Mouse (Mus musculus) embryonic facial prominence, embryonic 14.5 days (tissue): ENCODE measurements around the gene Pja2. TPM values are rescaled to one million over a fixed set of nuclear protein-coding genes. Genes with fewer than 3 reads are reported as not detected.

Experiments
- ATAC-seq: fragments of 200-750 bp; cut with Nextera tagmentation; 2 replicates; pipeline ENCODE4 v1.8.0; 2017; ENCODE audit warnings: low read depth, moderate number of reproducible peaks, moderate TSS enrichment
- DNase-seq: peaks from one replicate; pipeline ENCODE4 v3.0.0-alpha.2; 2015; ENCODE audit warnings: low spot score
- H3K27ac ChIP-seq: fragments of 300-500 bp; sonication (generic); replicated peaks from 2 replicates; pipeline ENCODE4 v1.5.1; 2014; ENCODE audit warnings: low read depth, mild to moderate bottlenecking, low read length, moderate library complexity
- H3K27me3 ChIP-seq: fragments of 300-500 bp; sonication (generic); replicated peaks from 2 replicates; pipeline ENCODE4 v1.6.1; 2014; ENCODE audit warnings: low read length; ENCODE audit not compliant: control insufficient read depth, insufficient read depth
- H3K36me3 ChIP-seq: fragments of 300-500 bp; sonication (generic); 2 replicates; pipeline ENCODE4 v1.6.1; 2014; ENCODE audit warnings: low read length, mixed read lengths; ENCODE audit not compliant: control insufficient read depth, insufficient read depth
- H3K4me1 ChIP-seq: fragments of 300-500 bp; sonication (generic); 2 replicates; pipeline ENCODE4 v1.6.1; 2014; ENCODE audit warnings: antibody characterized with exemption, low read length; ENCODE audit not compliant: control insufficient read depth, insufficient read depth
- H3K4me2 ChIP-seq: fragments of 300-500 bp; sonication (generic); 2 replicates; pipeline ENCODE4 v1.6.1; 2014; ENCODE audit warnings: low read depth, mild to moderate bottlenecking, low read length, moderate library complexity, mixed read lengths
- H3K4me3 ChIP-seq: fragments of 300-500 bp; sonication (generic); 2 replicates; pipeline ENCODE4 v1.5.1; 2014; ENCODE audit warnings: low read depth, mild to moderate bottlenecking, low read length
- H3K9ac ChIP-seq: fragments of 300-500 bp; sonication (generic); 2 replicates; pipeline ENCODE4 v1.6.1; 2014; ENCODE audit warnings: low read depth, mild to moderate bottlenecking, low read length, moderate library complexity, mixed read lengths
- H3K9me3 ChIP-seq: fragments of 300-500 bp; sonication (generic); 2 replicates; pipeline ENCODE4 v1.6.1; 2016; ENCODE audit warnings: low read length; ENCODE audit not compliant: control insufficient read depth
- WGBS: fragments of 180-500 bp; shearing (Covaris S2); extraction: QIAGEN DNeasy Blood & Tissue Kit; methylation state at CpG from one replicate; pipeline ENCODE4 v1.1.7; 2014; 5-methylcytosine and 5-hydroxymethylcytosine counted together
- polyA plus RNA-seq: library from polyadenylated mRNA; unstranded; fragments of >200 nt; fragmentation: Nextera tagmentation; extraction: Ambion mirVana; gene quantifications from 2 replicates; pipeline ENCODE4 v1.2.1, GENCODE M21; 2014

Pja2 gene
- 102 and 105 TPM in 2 replicates for polyA plus RNA-seq

DNA sequence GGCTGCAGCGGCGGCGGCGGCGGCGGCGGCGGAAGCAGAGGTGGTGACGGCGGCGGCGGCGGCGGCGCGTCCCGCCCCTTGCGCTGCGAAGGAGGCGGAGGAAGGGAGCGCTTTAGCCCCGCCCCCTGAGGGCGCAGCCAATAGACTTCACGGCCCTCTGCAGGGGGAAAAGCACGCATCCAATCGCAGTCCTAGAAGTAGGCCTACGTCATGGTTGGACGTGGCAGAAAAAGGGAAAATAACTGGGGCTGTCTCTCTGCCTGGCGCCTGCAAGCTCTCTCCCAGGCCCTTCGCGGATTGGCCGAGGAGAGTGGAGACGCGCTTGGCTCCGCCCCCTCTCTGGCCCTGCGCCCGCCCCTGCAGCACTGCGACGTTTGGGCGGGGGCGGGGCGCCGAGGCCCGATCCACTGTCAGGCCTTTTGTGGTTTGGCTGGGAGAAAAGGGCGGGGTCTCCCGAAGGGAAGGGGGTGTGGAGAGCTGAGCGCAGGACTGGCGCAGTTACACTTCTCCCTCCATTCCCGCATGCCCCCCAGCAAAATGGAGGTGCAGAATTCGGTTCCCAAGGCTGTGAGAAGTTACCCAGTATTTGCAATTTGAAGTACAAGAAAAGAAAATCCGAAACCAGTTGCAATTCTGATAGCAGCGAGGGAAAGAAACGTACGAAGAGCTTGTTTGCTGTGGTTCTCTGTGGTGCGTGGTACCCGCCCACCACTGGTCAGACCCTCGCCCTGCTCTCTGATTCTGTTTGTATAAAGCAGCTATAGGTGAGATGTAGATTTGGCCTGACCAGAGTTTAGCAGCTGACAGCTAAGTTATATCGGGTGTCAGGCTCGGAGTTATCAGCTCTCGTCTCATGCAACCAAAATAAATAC is at the start of gene Pja2:
Gene Pja2 (minus strand): TSS at position 19 of the 872 bp plus-strand sequence.
- WGBS, result 1% methylated on average over 49 of the region's 60 CpGs
- peak; percentile 100 for ATAC-seq
- peak; percentile 100 for DNase-seq

DNA sequence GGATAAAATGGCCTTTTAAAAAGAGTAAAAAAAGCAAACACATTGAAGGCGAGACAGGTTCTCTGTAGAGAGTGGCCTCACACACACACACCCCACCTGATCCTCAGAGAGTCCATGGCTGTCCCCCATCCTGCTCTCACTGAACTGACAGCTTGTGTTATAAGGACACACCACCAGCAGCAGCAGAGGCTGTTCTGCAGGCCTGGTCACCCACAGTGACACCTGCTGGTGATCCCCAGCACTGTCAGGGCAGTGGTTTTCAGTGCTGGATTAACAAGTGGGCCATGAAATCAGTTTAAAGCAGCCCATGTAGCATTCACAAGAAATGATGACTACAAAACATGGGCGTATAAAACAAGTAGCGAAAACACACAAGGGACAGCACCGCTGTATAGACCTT is 43.6 kb upstream of the Pja2 start:
- no peak overlapping the region for H3K4me2 ChIP-seq
- H3K4me1 ChIP-seq, result no peaks in the 10 kb centered on the region
- DNase-seq (peak; percentile 58), ATAC-seq (peak; percentile 72; the same call in 1 of the 2 replicates)
- H3K9me3 ChIP-seq, result no peaks in the 10 kb centered on the region
- 71% methylated on average over 4 of the region's 4 CpGs for WGBS
- H3K4me3 ChIP-seq, result no peak overlapping the region
- H3K27ac ChIP-seq, result no peak overlapping the region
- H3K9ac ChIP-seq, result no peak overlapping the region
- no peaks in the 10 kb centered on the region for H3K36me3 ChIP-seq
- H3K27me3 ChIP-seq, result no peaks in the 10 kb centered on the region

More for the DNA sequence above, at the start of gene Pja2:
- Histone ChIP-seq H3K4me1 (peaks cover 4% of the 10 kb centered on the region; the same call in 1 of the 2 replicates), H3K27ac (peak within 1 kb of the TSS; percentile 98), H3K9me3 (no peaks in the 10 kb centered on the region), H3K27me3 (no peaks in the 10 kb centered on the region), H3K4me2 (peak within 1 kb of the TSS; percentile 61), H3K4me3 (peak within 1 kb of the TSS; percentile 93), H3K36me3 (peaks cover 5% of the 10 kb centered on the region; the same call in 1 of the 2 replicates), H3K9ac (peak within 1 kb of the TSS; percentile 98)

DNA sequence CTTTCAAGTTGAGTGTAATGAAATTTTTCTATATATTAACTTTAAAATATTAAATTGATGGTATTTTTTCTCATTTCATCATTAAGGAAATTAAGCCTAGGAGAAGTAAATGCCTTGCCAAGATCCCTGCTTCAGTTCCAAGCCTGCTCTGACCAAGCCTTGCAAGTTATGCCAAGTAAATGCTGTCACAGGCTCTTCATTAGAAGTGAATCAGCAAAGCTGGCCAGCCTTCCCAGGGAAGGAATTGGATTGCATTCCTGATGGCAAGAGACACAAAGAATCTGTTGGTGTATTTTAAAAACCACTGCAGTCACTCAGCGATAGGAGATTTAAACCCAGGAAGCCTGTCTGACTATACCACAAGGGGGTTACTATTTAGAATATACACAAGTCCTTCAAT is 32.0 kb upstream of the Pja2 start:
- Histone ChIP-seq H3K4me1 (no peaks in the 10 kb centered on the region), H3K36me3 (no peaks in the 10 kb centered on the region), H3K4me3 (no peak overlapping the region), H3K4me2 (no peak overlapping the region), H3K9ac (no peak overlapping the region), H3K9me3 (no peaks in the 10 kb centered on the region), H3K27me3 (no peaks in the 10 kb centered on the region), H3K27ac (no peak overlapping the region)
- WGBS, result 58% methylated on average over 1 of the region's 1 CpGs
- peak; percentile 63 for DNase-seq
- no peak for ATAC-seq

DNA sequence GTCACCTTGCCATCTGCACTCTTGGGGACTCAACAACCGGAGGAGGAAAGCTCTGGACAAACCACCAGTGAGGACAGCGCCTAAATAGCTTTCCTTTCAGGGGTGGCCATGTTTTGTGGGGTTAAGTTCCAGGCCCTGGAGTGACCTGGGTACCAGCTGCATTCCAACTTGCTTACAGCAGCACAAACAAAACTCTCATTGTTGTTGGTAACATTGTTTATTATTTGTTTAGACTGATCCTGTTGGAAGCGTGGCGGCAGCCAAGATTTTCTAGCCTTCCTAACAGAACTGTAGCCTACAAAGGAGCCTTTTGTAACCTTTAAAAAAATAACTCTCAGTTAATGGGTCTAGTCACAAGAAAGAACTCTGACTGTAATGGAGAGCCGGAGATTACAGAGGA is 30.9 kb upstream of the Pja2 start:
- H3K9me3 ChIP-seq, result no peaks in the 10 kb centered on the region
- H3K4me2 ChIP-seq, result no peak overlapping the region
- H3K4me1 ChIP-seq, result no peaks in the 10 kb centered on the region
- no peak overlapping the region for H3K4me3 ChIP-seq
- 50% methylated on average over 5 of the region's 5 CpGs for WGBS
- no peaks in the 10 kb centered on the region for H3K27me3 ChIP-seq
- H3K27ac ChIP-seq, result no peak overlapping the region
- H3K36me3 ChIP-seq, result no peaks in the 10 kb centered on the region
- no peak for ATAC-seq
- no peak overlapping the region for H3K9ac ChIP-seq
- DNase-seq, result no peak

DNA sequence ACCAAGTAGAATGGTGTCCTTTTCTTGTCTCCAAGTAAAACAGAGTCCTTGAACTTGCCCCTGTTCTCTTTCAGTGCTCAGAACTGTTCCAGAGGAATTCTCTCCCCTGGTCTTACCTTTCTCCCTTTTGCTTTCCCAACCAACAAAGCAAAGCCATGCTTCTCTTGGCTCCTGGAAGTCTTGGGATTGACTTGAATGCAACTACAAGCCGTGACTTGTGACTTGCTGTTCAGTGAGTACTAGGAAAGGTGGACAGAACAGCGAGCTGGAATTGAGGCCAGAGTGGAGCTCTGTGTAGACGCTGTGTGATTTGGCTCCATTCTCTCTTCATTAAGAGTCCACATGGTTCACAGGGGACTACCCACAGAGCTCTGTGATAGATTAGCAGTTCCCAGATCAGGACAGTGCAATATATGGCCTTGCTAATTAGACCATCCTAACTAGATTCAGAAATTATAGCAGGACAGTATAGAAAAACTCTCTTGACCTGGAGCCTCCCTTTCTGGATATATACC is 30.3 kb upstream of the Pja2 start:
- Histone ChIP-seq H3K4me1 (no peaks in the 10 kb centered on the region), H3K9ac (no peak overlapping the region), H3K9me3 (no peaks in the 10 kb centered on the region), H3K4me2 (no peak overlapping the region), H3K27ac (no peak overlapping the region), H3K4me3 (no peak overlapping the region), H3K27me3 (no peaks in the 10 kb centered on the region), H3K36me3 (no peaks in the 10 kb centered on the region)
- no peak for DNase-seq
- no peak for ATAC-seq
- 70% methylated on average over 3 of the region's 3 CpGs for WGBS

DNA sequence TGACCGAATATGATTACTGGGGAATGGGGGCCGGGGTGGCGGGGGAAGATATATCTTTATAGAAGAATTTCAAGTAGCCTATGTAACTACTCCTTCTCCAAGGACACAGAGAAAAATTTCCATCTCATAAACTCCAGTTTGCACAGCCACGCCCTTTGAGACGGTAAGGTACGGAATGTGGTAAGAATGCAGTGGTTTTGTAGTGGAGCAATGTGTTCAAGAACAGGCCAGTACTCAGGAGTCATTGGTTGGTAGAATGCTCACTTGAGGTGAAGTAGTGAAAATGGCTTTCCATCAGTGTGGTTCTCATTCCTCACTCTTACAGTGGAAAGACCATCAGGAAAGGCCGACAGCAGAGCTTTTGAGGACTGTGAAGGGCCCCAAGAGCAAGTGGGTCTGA is 22.2 kb upstream of the Pja2 start:
- no peak overlapping the region for H3K4me2 ChIP-seq
- WGBS, result 85% methylated on average over 7 of the region's 7 CpGs
- H3K36me3 ChIP-seq, result no peaks in the 10 kb centered on the region
- DNase-seq, result no peak
- H3K9me3 ChIP-seq, result no peaks in the 10 kb centered on the region
- H3K27me3 ChIP-seq, result no peaks in the 10 kb centered on the region
- H3K27ac ChIP-seq, result no peak overlapping the region
- ATAC-seq, result no peak
- H3K4me1 ChIP-seq, result no peaks in the 10 kb centered on the region
- H3K4me3 ChIP-seq, result no peak overlapping the region
- H3K9ac ChIP-seq, result no peak overlapping the region

DNA sequence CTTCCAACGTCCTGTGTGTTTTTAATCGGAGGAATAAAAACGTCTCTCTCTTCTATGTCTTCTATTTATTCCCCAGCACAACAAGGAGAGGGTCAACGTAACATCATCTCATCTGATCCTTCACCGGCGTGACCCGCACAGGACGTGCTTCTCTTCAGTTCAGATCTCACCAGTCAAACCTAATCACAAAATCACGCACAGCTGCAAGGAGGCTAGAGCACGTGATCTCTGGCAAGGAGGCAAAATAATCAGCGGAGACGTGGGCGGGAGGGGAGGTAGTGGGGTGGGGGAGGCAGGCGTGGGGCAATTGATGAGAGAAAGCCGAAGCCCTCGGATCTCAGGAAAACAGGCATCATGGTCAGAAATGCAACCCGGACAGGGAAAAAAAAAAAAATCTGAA is 14.4 kb upstream of the Pja2 start:
- H3K9me3 ChIP-seq, result no peaks in the 10 kb centered on the region

DNA sequence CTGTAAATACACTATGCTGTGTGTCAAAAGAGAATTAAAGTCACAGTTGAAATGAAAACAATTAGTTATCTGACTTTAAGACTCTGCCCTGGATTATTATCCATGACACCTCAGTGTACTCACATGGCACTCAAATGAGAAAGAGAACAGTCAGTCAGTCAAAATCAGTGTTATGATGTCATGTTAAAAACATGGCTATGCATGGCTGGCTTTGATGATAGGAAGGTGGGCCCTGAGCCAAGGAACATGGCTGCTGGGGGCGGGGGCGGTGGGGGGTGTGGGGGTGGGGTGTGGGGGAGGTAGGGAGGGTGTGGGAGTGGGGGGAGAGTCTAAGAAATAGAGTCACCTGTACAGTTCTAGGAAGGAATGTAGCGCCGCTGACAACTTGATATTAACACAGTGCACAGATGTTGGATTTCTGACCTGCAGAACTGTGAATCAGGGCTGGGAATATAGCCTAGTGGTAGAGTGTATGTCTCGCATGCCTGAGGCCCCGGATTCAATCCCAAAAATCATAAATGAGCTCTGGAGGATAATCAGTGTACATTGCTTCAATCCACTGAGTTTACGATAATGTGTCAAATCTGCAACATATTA is 13.0 kb upstream of the Pja2 start:
- Histone ChIP-seq H3K4me3 (no peak overlapping the region), H3K4me2 (no peak overlapping the region), H3K27ac (no peak overlapping the region), H3K9me3 (no peaks in the 10 kb centered on the region), H3K4me1 (peaks cover 5% of the 10 kb centered on the region; the same call in 1 of the 2 replicates), H3K36me3 (no peaks in the 10 kb centered on the region), H3K9ac (no peak overlapping the region), H3K27me3 (no peaks in the 10 kb centered on the region)
- 65% methylated on average over 7 of the region's 7 CpGs for WGBS
- ATAC-seq (no peak), DNase-seq (no peak)

More for the DNA sequence above, 14.4 kb upstream of the Pja2 start:
- Histone ChIP-seq H3K4me2 (peak overlapping the region; percentile 52), H3K4me1 (peaks cover 5% of the 10 kb centered on the region; the same call in 1 of the 2 replicates), H3K4me3 (peak overlapping the region; percentile 13; the same call in 1 of the 2 replicates), H3K27ac (no peak overlapping the region), H3K9ac (peak overlapping the region; percentile 49; the same call in 1 of the 2 replicates), H3K36me3 (no peaks in the 10 kb centered on the region), H3K27me3 (no peaks in the 10 kb centered on the region)
- WGBS, result 14% methylated on average over 17 of the region's 17 CpGs
- DNase-seq (peak; percentile 38), ATAC-seq (no peak)
